Mouse (Mus musculus) liver, adult 2 months (tissue): Measurements from ENCODE around the gene Pld1.

Experiments used
- CTCF ChIP-seq: fragments of 200-500 bp; IDR thresholded peaks from 2 replicates; pipeline ENCODE4 v1.5.1; 2011; ENCODE audit warnings: low read depth, low read length, control low read depth
- POLR2A ChIP-seq: fragments of 200-500 bp; IDR thresholded peaks from 2 replicates; pipeline ENCODE4 v1.6.1; 2011; ENCODE audit warnings: low read length, control low read depth; ENCODE audit not compliant: insufficient read depth; ENCODE audit errors: extremely low read depth

GRCm38 (mm10) chr3:28158916-28159315 lies 220.4 kb downstream of the Pld1 start:
- TF ChIP-seq CTCF: no peak
- TF ChIP-seq POLR2A: no peak
